Comparison of ENCODE assay signal across 13 mouse cellular contexts in the genomic region with DNA sequence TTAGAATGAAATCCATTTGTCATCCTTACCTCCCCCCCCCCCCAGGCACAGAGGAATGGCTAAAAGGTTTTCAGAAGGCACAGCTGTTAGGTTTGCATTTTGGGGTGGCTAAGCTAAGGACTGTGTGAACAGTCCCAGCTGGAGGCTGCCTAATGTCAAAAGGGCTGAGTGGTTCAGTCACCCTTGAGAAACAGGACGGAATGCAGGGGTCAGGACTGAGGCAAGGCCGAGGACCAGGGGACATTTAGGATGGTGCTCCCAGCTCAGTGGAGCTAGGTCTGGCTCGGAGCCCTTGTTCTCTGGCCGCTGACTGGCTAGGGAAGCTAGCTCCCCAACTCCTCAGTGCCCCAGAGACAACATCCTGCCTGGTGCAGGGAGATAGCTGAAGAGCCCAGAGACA. TPM values are rescaled to one million over a fixed set of nuclear protein-coding genes. Genes with fewer than 3 reads are reported as not detected.
DNase-seq lines count a peak whose midpoint lies in the region; ATAC-seq and TF ChIP-seq lines count a peak whose summit lies in the region.
"Had no signal": no experiment of that assay in that cellular context is flagged by ENCODE, and none has a peak within 500 bp of the region (broad histone marks: within the 10 kb centered on the region; RNA-seq: fewer than 3 reads in every experiment).

No protein-coding gene starts in this region.

- no peak overlapping the region for H3K9ac ChIP-seq in kidney, embryonic 14.5 days (ENCODE audit: low read depth, low read length)

- H3K4me3 ChIP-seq in kidney, embryonic 14.5 days (ENCODE audit: low read length), result no peak overlapping the region
- H3K4me3 ChIP-seq: heart, adult 2 months; myocyte had no signal

- H3K27me3 ChIP-seq in kidney, embryonic 14.5 days (ENCODE audit: control insufficient read depth, insufficient read depth, low read length), result no peaks in the 10 kb centered on the region; the same call in 1 of the 2 replicates

- peak; percentile 48 for DNase-seq in kidney, adult 11 months
- DNase-seq in brain, embryonic 14.5 days (ENCODE audit: low read depth), result peak; percentile 8
- DNase-seq in kidney, adult 9 months, result peak; percentile 43
- DNase-seq in lung, postnatal 25 days (ENCODE audit: low spot score), result peak; percentile 42
- DNase-seq in urinary bladder, postnatal 25 days (ENCODE audit: low spot score), result no peak
- no peak for DNase-seq in layer of hippocampus, postnatal 14 days (ENCODE audit: low spot score in 2 of 2)
- DNase-seq: adrenal gland, adult 8-10 months; cerebellum, postnatal 36 days; heart, adult 2 months; heart, postnatal 36 days; thymus, postnatal 25 days had no signal

- no peak overlapping the region for H3K27ac ChIP-seq in kidney, embryonic 14.5 days (ENCODE audit: low read depth, low read length)
- H3K27ac ChIP-seq: heart, adult 2 months had no signal

- 59% methylated on average over 4 of the region's 4 CpGs for WGBS in kidney, embryonic 14.5 days

- H3K4me2 ChIP-seq in kidney, embryonic 14.5 days (replicated peaks; ENCODE audit: low read depth, low read length), result no peak overlapping the region

- no peak for ATAC-seq in kidney, embryonic 14.5 days (ENCODE audit: low FRiP score, low TSS enrichment)

- H3K4me1 ChIP-seq in kidney, embryonic 14.5 days (ENCODE audit: control insufficient read depth, insufficient read depth, low read length), result no peaks in the 10 kb centered on the region; the same call in 1 of the 2 replicates

- H3K36me3 ChIP-seq in kidney, embryonic 14.5 days (ENCODE audit: control insufficient read depth, insufficient read depth, low read length), result no peaks in the 10 kb centered on the region

- no peaks in the 10 kb centered on the region for H3K9me3 ChIP-seq in kidney, embryonic 14.5 days (ENCODE audit: control insufficient read depth, low read length)

- no peak for TF ChIP-seq CTCF in brain, embryonic 14.5 days (IDR thresholded peaks at IDR 0.05; ENCODE audit: borderline replicate concordance, extremely low read depth, insufficient read depth, insufficient read length)

- TF ChIP-seq POLR2A in brain, embryonic 14.5 days (IDR thresholded peaks at IDR 0.05; ENCODE audit: borderline replicate concordance, extremely low read depth, insufficient read depth, insufficient read length, poor library complexity, severe bottlenecking), result no peak

RNA-seq across cellular contexts. Expression of gene Tpbgl, which starts 44.0 kb away (rescaled TPM):
- 0.50 and 0.83 TPM in 2 replicates for polyA plus RNA-seq in kidney, embryonic 14.5 days (2014; fragmentation: Nextera tagmentation; extraction: Ambion mirVana)
- 0.83 and 1.7 TPM in 2 replicates for polyA plus RNA-seq in brain, embryonic 14.5 days (2012; rRNA removed)
- 1 to 10 TPM; 4.7 to 5.2 TPM for total RNA-seq in layer of hippocampus, postnatal 14 days (2021)
- polyA plus RNA-seq: myocyte had no signal

RNA-seq across cellular contexts. Expression of gene Arrb1, which starts 47.6 kb away (rescaled TPM):
- polyA plus RNA-seq in kidney, embryonic 14.5 days (2014; fragmentation: Nextera tagmentation; extraction: Ambion mirVana), result 3.5 and 3.6 TPM in 2 replicates
- polyA plus RNA-seq in brain, embryonic 14.5 days (2012; rRNA removed), result 45.5 and 63.2 TPM in 2 replicates
- 100 to 1,000 TPM; 137 to 143 TPM for total RNA-seq in layer of hippocampus, postnatal 14 days (2021)

Comparison
In these comparisons a context has a peak if more than half of its experiments do, and no peak if none do; other contexts are left out.
1. DNase-seq: peak in kidney, adult 11 months (single experiment), brain, embryonic 14.5 days (single experiment), kidney, adult 9 months (single experiment) and lung, postnatal 25 days (single experiment); none in urinary bladder, postnatal 25 days (single experiment) and layer of hippocampus, postnatal 14 days (0 of 2).
2. RNA of gene Arrb1, which starts 47.6 kb away (polyA plus RNA-seq): 45.5 to 63.2 TPM in brain, embryonic 14.5 days; 3.5 to 3.6 TPM in kidney, embryonic 14.5 days; every median in the first group is over 10 times any median in the second.